Mouse (Mus musculus): ENCODE data around the gene Zfp868. TPM values are rescaled to one million over a fixed set of nuclear protein-coding genes. Genes with fewer than 3 reads are reported as not detected.

The Zfp868 gene
- 7.3 and 9.1 TPM in 2 replicates for polyA plus RNA-seq (2015; fragmentation: Nextera tagmentation; extraction: Ambion mirVana)

DNA sequence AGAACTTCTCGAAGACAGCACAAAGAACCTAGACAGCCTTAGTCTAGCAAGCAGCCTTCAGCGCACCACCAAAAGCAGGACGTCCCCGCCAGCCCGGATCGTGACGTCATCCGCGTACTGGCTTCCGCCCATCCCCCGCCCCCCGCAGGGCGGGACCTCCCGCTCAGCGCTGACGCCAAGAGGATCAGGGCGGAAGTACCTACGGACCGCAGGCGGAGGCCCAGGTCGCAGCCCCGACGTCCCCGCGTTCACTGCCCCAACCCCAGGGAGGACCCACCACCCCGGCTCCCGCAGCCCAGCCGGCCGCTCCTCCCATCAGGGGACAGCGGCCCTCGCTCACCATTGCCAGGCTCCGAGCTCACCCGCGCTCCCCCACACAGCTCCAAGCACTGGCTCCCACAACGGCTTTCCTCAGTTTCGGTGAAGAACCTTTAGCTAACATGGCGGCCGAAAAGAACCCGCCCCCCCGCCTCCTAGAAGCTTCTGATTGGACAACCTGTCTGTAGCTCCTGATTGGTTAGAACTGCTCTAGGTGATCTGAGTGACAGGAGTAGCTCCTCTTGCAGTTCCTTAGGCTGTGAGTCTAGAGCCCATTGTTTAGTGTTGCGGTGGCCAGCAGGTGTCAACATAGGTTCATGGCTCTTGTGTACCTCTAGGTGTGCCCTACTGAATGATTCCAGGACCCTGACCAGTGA, at the start of gene Zfp868:
Gene Zfp868 (minus strand): TSS at position 454 of the 695 bp plus-strand sequence.

DNA sequence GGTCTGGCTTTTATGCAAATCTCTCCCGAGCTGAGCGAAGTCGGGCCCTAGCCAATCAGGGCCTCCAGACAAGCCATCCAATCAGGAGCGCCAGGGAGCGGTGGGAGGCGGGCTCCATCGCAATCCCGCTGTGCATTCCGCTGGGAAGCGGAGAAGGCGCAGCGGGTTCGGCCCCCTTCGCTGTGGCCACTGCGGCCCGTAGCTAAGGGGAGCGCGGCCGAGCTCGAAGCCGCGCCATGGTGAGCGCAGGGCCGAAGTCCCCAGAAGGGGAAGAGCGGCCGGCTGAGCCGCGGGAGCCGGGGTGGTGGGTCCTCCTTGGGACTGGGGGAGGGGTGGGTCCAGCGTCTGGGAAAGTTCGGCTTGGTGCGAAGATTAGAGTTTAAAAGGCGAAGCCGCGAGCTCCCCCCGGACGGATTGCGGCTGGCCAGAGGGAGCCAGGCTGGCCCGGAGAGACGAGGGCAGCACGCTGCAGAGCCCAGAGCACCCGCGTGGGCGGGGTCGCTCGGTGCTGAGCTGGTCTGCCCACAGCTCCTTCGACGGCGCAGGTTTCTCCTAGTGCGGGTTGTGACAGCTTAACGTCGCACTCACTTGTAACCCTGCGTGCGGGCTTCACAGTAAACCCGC, 29.1 kb upstream of the Zfp868 start, which contains the start of gene Zfp964:
Gene Zfp964 (plus strand): TSS at position 122 of the 624 bp plus-strand sequence.

Other genes with a start within 250 kb of the Zfp868 start
- not detected in 2 replicates for gene Gm9495, start 172.0 kb downstream of the Zfp868 start, polyA plus RNA-seq (2015; fragmentation: Nextera tagmentation; extraction: Ambion mirVana)
- not detected in 2 replicates for gene Gm7697, start 102.6 kb downstream of the Zfp868 start, polyA plus RNA-seq (2015; fragmentation: Nextera tagmentation; extraction: Ambion mirVana)
- 0.49 and 0.55 TPM in 2 replicates for gene Zfp964, start 28.9 kb upstream of the Zfp868 start, polyA plus RNA-seq (2015; fragmentation: Nextera tagmentation; extraction: Ambion mirVana)
- 6.7 and 9.1 TPM in 2 replicates for gene Zfp869, start 85.2 kb upstream of the Zfp868 start, polyA plus RNA-seq (2015; fragmentation: Nextera tagmentation; extraction: Ambion mirVana)
- 3.4 and 3.9 TPM in 2 replicates for gene Zfp963, start 124.4 kb upstream of the Zfp868 start, polyA plus RNA-seq (2015; fragmentation: Nextera tagmentation; extraction: Ambion mirVana)
- gene Gm20422, start 149.3 kb upstream of the Zfp868 start, polyA plus RNA-seq (2015; fragmentation: Nextera tagmentation; extraction: Ambion mirVana): 0.58 and 1.1 TPM in 2 replicates
- 14.1 and 16.6 TPM in 2 replicates for gene Atp13a1, start 165.6 kb upstream of the Zfp868 start, polyA plus RNA-seq (2015; fragmentation: Nextera tagmentation; extraction: Ambion mirVana)
- 7.8 and 8.3 TPM in 2 replicates for gene Zfp866, start 165.6 kb upstream of the Zfp868 start, polyA plus RNA-seq (2015; fragmentation: Nextera tagmentation; extraction: Ambion mirVana)
- gene Gmip, start 183.1 kb upstream of the Zfp868 start, polyA plus RNA-seq (2015; fragmentation: Nextera tagmentation; extraction: Ambion mirVana): 4.4 and 4.9 TPM in 2 replicates
- not detected in 2 replicates for gene Lpar2, start 196.9 kb upstream of the Zfp868 start, polyA plus RNA-seq (2015; fragmentation: Nextera tagmentation; extraction: Ambion mirVana)
- 1.5 and 1.8 TPM in 2 replicates for gene Pbx4, start 206.9 kb upstream of the Zfp868 start, polyA plus RNA-seq (2015; fragmentation: Nextera tagmentation; extraction: Ambion mirVana)

All from skeletal muscle tissue, postnatal 0 days (tissue).